8 mouse cellular contexts compared by ENCODE assay signal in the genomic region with DNA sequence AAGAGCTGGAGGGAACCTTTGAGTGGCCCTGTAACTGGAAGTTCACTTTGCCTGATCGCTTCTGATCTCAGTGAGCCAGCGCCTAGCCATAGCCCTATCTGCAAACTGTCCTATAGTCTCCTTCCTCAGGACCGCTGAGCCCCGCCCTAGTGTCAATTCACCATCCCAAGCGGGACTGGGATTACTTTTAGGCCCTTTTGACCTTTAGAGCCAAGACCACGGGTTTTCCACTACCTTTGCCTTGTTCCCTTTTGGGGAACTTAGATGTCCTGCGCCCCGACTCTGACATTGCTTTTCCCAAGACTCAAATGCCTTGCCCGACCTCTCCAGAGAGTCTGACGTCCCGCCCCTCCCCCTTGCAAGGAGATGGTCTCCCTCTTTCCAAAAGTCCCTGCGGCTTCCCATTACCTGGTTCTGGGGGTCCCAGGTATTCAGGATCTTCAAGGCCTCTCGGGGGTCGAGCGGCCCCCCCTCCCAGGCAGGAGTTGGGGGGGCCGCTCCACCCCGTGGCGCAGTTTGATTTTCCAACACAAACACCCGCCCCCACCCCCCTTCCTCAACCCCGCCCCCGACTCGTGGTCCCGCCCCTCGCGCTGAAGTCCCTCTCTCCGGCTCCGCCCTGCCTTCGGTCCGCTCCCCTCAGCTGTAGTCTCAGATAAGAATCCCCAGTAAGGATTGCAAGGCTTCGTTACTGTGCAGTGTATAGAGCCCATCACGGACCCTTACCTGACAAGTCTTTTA. TPM values are rescaled to one million over a fixed set of nuclear protein-coding genes. Genes with fewer than 3 reads are reported as not detected.
DNase-seq lines count a peak whose midpoint lies in the region; ATAC-seq and TF ChIP-seq lines count a peak whose summit lies in the region.

No protein-coding gene starts in this region.

- no peaks in the 10 kb centered on the region for H3K36me3 ChIP-seq in E14TG2a.4 (ENCODE audit: insufficient read depth, low read length)
- no peaks in the 10 kb centered on the region for H3K36me3 ChIP-seq in hindbrain, embryonic 12.5 days
- no peaks in the 10 kb centered on the region for H3K36me3 ChIP-seq in limb, embryonic 15.5 days
- H3K36me3 ChIP-seq in midbrain, embryonic 15.5 days (replicated peaks): no peaks in the 10 kb centered on the region

- no peak for TF ChIP-seq CTCF in E14TG2a.4 (conservative IDR thresholded peaks at IDR 0.05; ENCODE audit: low read length)

- DNase-seq in adrenal gland, adult 8-10 months: peak; percentile 60
- peak; percentile 80 for DNase-seq in thymus, postnatal 4 days

- peaks cover 53% of the 10 kb centered on the region for H3K4me1 ChIP-seq in E14TG2a.4 (replicated peaks; ENCODE audit: low read depth, low read length)
- H3K4me1 ChIP-seq in hindbrain, embryonic 12.5 days: peaks cover 51% of the 10 kb centered on the region
- peaks cover 49% of the 10 kb centered on the region for H3K4me1 ChIP-seq in limb, embryonic 15.5 days
- H3K4me1 ChIP-seq in midbrain, embryonic 15.5 days: peaks cover 45% of the 10 kb centered on the region

- peaks cover 36% of the 10 kb centered on the region for H3K27me3 ChIP-seq in E14TG2a.4 (ENCODE audit: insufficient read depth, low read length)
- H3K27me3 ChIP-seq in hindbrain, embryonic 12.5 days: peaks cover 33% of the 10 kb centered on the region
- peaks cover 25% of the 10 kb centered on the region for H3K27me3 ChIP-seq in limb, embryonic 15.5 days
- H3K27me3 ChIP-seq in midbrain, embryonic 15.5 days (replicated peaks): peaks cover 31% of the 10 kb centered on the region

- under 1% methylated on average over 31 of the region's 31 CpGs for WGBS in hindbrain, embryonic 12.5 days
- under 1% methylated on average over 31 of the region's 31 CpGs for WGBS in limb, embryonic 15.5 days
- WGBS in midbrain, embryonic 15.5 days: under 1% methylated on average over 30 of the region's 31 CpGs

- H3K9ac ChIP-seq in hindbrain, embryonic 12.5 days: peak overlapping the region; percentile 65
- H3K9ac ChIP-seq in limb, embryonic 15.5 days: peak overlapping the region; percentile 35; the same call in 1 of the 2 replicates
- peak overlapping the region; percentile 28 for H3K9ac ChIP-seq in midbrain, embryonic 15.5 days

- no peaks in the 10 kb centered on the region for H3K9me3 ChIP-seq in E14TG2a.4 (ENCODE audit: low read length)
- no peaks in the 10 kb centered on the region for H3K9me3 ChIP-seq in hindbrain, embryonic 12.5 days (replicated peaks)
- no peaks in the 10 kb centered on the region for H3K9me3 ChIP-seq in limb, embryonic 15.5 days
- H3K9me3 ChIP-seq in midbrain, embryonic 15.5 days: no peaks in the 10 kb centered on the region

- peak overlapping the region; percentile 83 for H3K4me3 ChIP-seq in E14TG2a.4 (replicated peaks; ENCODE audit: low read length)
- peak overlapping the region; percentile 63 for H3K4me3 ChIP-seq in hindbrain, embryonic 12.5 days
- H3K4me3 ChIP-seq in limb, embryonic 15.5 days: peak overlapping the region; percentile 62
- H3K4me3 ChIP-seq in midbrain, embryonic 15.5 days: peak overlapping the region; percentile 55

- ATAC-seq in erythroid progenitor cell, adult 5-6 weeks (replicated peaks; ENCODE audit: low FRiP score, poor library complexity, severe bottlenecking): peak; percentile 48; the same call in 1 of the 2 replicates
- no peak for ATAC-seq in hindbrain, embryonic 12.5 days (ENCODE audit: low FRiP score)
- no peak for ATAC-seq in limb, embryonic 15.5 days (ENCODE audit: insufficient number of reproducible peaks, low FRiP score, low TSS enrichment, low read depth)
- ATAC-seq in midbrain, embryonic 15.5 days (replicated peaks): no peak
- ATAC-seq in frontal cortex, adult (ENCODE audit: low TSS enrichment): no peak

- peak overlapping the region; percentile 99 for H3K4me2 ChIP-seq in hindbrain, embryonic 12.5 days (replicated peaks)
- H3K4me2 ChIP-seq in limb, embryonic 15.5 days: peak overlapping the region; percentile 94
- H3K4me2 ChIP-seq in midbrain, embryonic 15.5 days: peak overlapping the region; percentile 89

- H3K27ac ChIP-seq in hindbrain, embryonic 12.5 days: peak overlapping the region; percentile 99
- H3K27ac ChIP-seq in limb, embryonic 15.5 days: peak overlapping the region; percentile 98
- peak overlapping the region; percentile 96 for H3K27ac ChIP-seq in midbrain, embryonic 15.5 days

RNA-seq across cellular contexts. Expression of a gene that starts 6.5 kb away (rescaled TPM):
- 10 to 100 TPM; 20.4 to 44.2 (median 35.1) TPM for total RNA-seq in adrenal gland, adult 8-10 months (2022)
- 6.5 and 11.7 TPM in 2 replicates for total RNA-seq in erythroid progenitor cell, adult 5-6 weeks (2015; ENCODE audit: low replicate concordance)
- total RNA-seq in erythroid progenitor cell, adult 5-6 weeks (2017; ENCODE audit: low replicate concordance): 0.64 and 1.2 TPM in 2 replicates
- polyA plus RNA-seq in hindbrain, embryonic 12.5 days (2016; fragmentation: Nextera tagmentation; extraction: Ambion mirVana): 51.4 and 51.6 TPM in 2 replicates
- polyA plus RNA-seq in limb, embryonic 15.5 days (2015; fragmentation: Nextera tagmentation; extraction: Ambion mirVana): 30.8 and 32.0 TPM in 2 replicates
- 41.3 and 45.3 TPM in 2 replicates for polyA plus RNA-seq in midbrain, embryonic 15.5 days (2015; fragmentation: Nextera tagmentation; extraction: Ambion mirVana)

RNA-seq across cellular contexts. Expression of a gene that starts 21.9 kb away (rescaled TPM):
- total RNA-seq in adrenal gland, adult 8-10 months (2022): 10 to 100 TPM in 2 of 4 experiments, 1 to 10 TPM in 2; 6.3 to 16.0 (median 10.4) TPM
- not detected in 2 replicates for total RNA-seq in erythroid progenitor cell, adult 5-6 weeks (2015; ENCODE audit: low replicate concordance)
- not detected in 2 replicates for total RNA-seq in erythroid progenitor cell, adult 5-6 weeks (2017; ENCODE audit: low replicate concordance)
- 13.2 and 14.8 TPM in 2 replicates for polyA plus RNA-seq in hindbrain, embryonic 12.5 days (2016; fragmentation: Nextera tagmentation; extraction: Ambion mirVana)
- polyA plus RNA-seq in limb, embryonic 15.5 days (2015; fragmentation: Nextera tagmentation; extraction: Ambion mirVana): 18.8 and 20.4 TPM in 2 replicates
- polyA plus RNA-seq in midbrain, embryonic 15.5 days (2015; fragmentation: Nextera tagmentation; extraction: Ambion mirVana): 6.5 and 7.0 TPM in 2 replicates

RNA-seq across cellular contexts. Expression of a gene that starts 24.6 kb away (rescaled TPM):
- 10 to 100 TPM; 53.9 to 65.7 (median 60.5) TPM for total RNA-seq in adrenal gland, adult 8-10 months (2022)
- 8.3 and 11.7 TPM in 2 replicates for total RNA-seq in erythroid progenitor cell, adult 5-6 weeks (2015; ENCODE audit: low replicate concordance)
- 25.7 and 32.5 TPM in 2 replicates for total RNA-seq in erythroid progenitor cell, adult 5-6 weeks (2017; ENCODE audit: low replicate concordance)
- 48.0 and 50.5 TPM in 2 replicates for polyA plus RNA-seq in hindbrain, embryonic 12.5 days (2016; fragmentation: Nextera tagmentation; extraction: Ambion mirVana)
- polyA plus RNA-seq in limb, embryonic 15.5 days (2015; fragmentation: Nextera tagmentation; extraction: Ambion mirVana): 30.2 and 36.6 TPM in 2 replicates
- 32.7 and 33.5 TPM in 2 replicates for polyA plus RNA-seq in midbrain, embryonic 15.5 days (2015; fragmentation: Nextera tagmentation; extraction: Ambion mirVana)

RNA-seq across cellular contexts. Expression of a gene that starts 24.7 kb away (rescaled TPM):
- 100 to 1,000 TPM; 138 to 160 (median 154) TPM for total RNA-seq in adrenal gland, adult 8-10 months (2022)
- 26.8 and 31.7 TPM in 2 replicates for total RNA-seq in erythroid progenitor cell, adult 5-6 weeks (2015; ENCODE audit: low replicate concordance)
- total RNA-seq in erythroid progenitor cell, adult 5-6 weeks (2017; ENCODE audit: low replicate concordance): 21.6 and 21.9 TPM in 2 replicates
- polyA plus RNA-seq in hindbrain, embryonic 12.5 days (2016; fragmentation: Nextera tagmentation; extraction: Ambion mirVana): 94.0 and 103 TPM in 2 replicates
- polyA plus RNA-seq in limb, embryonic 15.5 days (2015; fragmentation: Nextera tagmentation; extraction: Ambion mirVana): 143 and 144 TPM in 2 replicates
- 96.8 and 101 TPM in 2 replicates for polyA plus RNA-seq in midbrain, embryonic 15.5 days (2015; fragmentation: Nextera tagmentation; extraction: Ambion mirVana)

RNA-seq across cellular contexts. Expression of a gene that starts 50.8 kb away (rescaled TPM):
- total RNA-seq in adrenal gland, adult 8-10 months (2022): 100 to 1,000 TPM in 2 of 4 experiments, 10 to 100 TPM in 2; 89.8 to 169 (median 115) TPM
- 21.0 and 33.2 TPM in 2 replicates for total RNA-seq in erythroid progenitor cell, adult 5-6 weeks (2015; ENCODE audit: low replicate concordance)
- total RNA-seq in erythroid progenitor cell, adult 5-6 weeks (2017; ENCODE audit: low replicate concordance): 18.9 and 19.5 TPM in 2 replicates
- polyA plus RNA-seq in hindbrain, embryonic 12.5 days (2016; fragmentation: Nextera tagmentation; extraction: Ambion mirVana): 93.4 and 97.6 TPM in 2 replicates
- polyA plus RNA-seq in limb, embryonic 15.5 days (2015; fragmentation: Nextera tagmentation; extraction: Ambion mirVana): 77.4 and 89.3 TPM in 2 replicates
- polyA plus RNA-seq in midbrain, embryonic 15.5 days (2015; fragmentation: Nextera tagmentation; extraction: Ambion mirVana): 98.2 and 102 TPM in 2 replicates
